Mouse (Mus musculus): ENCODE data around the gene Zbtb16.

Zbtb16 gene

DNA sequence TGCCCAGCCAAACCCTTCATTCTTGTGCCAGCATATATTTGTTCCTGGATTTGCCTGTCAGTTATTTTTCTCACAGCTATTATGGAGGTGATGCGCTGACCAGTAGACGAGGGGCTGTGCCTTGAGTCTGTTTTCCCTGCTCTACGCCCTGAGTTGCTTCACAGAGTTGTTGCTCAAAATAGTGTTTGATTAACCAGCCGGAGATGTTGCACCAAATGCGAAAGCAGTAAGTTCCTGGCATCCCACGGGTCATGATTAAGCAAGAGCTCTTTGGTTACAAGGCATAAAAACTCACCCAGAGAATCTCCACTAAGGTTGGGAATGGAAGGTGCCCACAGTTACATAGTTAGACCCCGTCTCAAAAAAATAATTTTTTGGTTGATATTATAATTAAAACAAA is 229.9 kb downstream of the Zbtb16 start:
- DNase-seq (ENCODE audit: low read depth, low spot score), result no peak

DNA sequence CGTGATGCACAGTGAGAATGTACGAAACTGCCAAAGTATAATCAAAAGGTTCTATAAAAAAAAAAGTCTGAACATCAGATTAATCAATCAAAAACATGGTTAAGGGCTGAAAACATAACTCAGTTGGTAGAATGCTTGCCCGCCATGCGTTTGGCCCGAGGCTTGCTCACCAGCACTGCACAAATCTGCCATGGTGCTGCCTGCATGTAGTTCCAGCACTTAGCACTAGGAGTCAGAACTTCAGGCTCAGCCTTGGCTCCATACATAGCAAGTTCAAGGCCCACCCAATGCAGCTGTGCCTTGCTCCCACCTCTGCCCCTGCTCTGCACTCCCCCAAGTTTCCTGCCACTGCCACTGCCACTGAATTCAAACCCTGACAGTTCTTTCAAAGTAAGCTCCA is 230.3 kb downstream of the Zbtb16 start:
- no peak for DNase-seq (ENCODE audit: low read depth, low spot score)

DNA sequence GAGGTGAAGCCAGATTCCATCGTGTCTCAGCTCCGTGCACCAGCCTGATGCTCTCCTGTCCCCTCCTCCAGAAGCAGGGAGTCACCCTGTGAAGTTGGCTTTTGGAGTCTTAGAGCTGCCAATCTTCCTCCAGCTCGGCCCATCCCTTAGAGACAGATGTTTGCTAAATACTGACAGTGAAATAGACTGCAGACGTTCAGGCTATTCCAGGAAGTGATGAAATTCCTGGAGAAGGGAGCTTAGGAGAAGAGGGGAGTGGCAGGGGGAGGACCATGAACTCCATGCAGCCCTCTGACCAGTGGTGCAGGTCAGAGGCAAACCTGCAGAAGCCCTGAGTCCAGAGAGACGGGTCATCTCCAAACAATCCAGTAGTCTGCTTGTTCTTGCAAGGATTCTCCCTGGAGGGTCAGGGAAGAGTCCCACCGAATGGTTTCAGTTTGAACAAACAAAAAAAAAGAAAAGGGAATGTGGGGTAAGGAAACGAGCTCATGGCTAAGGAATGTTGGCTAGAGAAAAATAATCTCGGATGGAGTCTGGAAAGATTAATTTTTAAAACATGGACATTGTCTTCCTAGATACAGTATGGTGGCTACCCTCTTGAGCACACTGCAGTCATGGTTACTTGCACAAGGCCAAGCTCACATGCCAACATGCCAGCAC is 231.0 kb downstream of the Zbtb16 start, which contains the start of gene Nnmt:
Gene Nnmt (minus strand): TSS at position 215 of the 660 bp plus-strand sequence.
- no peak for DNase-seq (ENCODE audit: low read depth, low spot score)
